Mouse (Mus musculus) mouse embryonic stem cell (cell line): ENCODE data around the gene Pla2g4f.

Experiments used
- in situ Hi-C, 2 experiments: fragments of 300-500 bp; cut with MboI; formaldehyde crosslinking; loops; 1 replicate in 1 of 2; 3 replicates in 1 of 2; pipeline ENCODE4 v1.14.3; 2019 to 2020; ENCODE audit warnings: low sequenced_read_pairs in 2 of 2, low pct_unique_long_range_greater_than_20kb in 1 of 2, mixed read lengths in 1 of 2; ENCODE audit not compliant: unreplicated experiment in 1 of 2

Gene Pla2g4f

GRCm38 (mm10) chr2:120313976-120314375 lies at the start of gene Pla2g4f:
Gene Pla2g4f, minus strand, starts transcription at chr2:120314165.
- in situ Hi-C loops = no loop called here

- in situ Hi-C loops = no loop called here
Measured at GRCm38 (mm10) chr2:120360425-120360824, 46.5 kb upstream of the Pla2g4f start.

DNA sequence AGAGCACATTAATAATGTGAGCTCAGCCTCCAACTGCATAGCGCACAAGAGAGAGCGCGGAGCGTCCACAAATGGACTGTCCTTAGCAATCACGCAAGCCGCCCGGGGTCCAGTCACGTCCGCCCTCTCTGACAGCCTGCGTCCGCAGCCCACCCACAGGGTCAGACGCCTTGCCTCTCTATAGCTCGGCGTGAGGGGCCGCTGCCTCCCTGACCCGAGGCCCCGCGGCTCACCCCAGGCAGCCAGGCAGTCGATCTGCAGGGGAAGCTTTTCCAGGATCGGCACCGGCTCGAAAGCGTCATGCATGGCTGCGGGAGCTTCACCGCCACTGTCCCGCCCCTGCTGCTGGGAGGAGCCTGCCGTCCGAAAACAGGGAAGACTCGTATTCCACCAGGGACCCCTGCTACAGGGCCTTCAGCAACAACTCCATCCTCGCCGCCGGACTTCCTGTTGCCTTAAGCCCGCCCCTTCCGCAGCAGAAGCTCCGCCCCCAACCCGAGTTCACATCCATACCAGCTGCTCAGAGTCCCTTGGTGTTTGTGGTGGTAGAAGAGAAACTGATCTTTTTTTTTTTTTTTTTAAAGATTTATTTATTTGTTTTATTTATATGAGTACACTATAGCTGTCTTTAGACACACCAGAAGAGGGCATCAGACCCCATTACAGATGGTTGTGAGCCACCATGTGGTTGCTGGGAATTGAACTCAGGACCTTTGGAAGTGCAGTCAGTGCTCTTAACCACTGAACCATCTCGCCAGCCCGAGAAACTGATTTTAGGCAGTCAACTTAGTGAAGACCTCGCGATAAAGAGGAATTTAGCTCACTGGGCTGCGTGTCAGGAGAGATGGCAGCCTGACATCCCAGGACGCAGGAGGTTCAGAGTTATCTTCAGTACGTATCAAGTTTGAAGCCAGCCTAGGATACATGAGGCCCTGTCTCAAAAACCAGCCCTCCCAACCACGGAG lies 39.0 kb upstream of the Pla2g4f start, which contains the start of gene Vps39:
Gene Vps39 (minus strand): TSS at position 456 of the 965 bp plus-strand sequence.
- in situ Hi-C loops = no loop called here

GRCm38 (mm10) chr2:120351321-120351720 lies 37.4 kb upstream of the Pla2g4f start:
- in situ Hi-C loops = no loop called here

DNA sequence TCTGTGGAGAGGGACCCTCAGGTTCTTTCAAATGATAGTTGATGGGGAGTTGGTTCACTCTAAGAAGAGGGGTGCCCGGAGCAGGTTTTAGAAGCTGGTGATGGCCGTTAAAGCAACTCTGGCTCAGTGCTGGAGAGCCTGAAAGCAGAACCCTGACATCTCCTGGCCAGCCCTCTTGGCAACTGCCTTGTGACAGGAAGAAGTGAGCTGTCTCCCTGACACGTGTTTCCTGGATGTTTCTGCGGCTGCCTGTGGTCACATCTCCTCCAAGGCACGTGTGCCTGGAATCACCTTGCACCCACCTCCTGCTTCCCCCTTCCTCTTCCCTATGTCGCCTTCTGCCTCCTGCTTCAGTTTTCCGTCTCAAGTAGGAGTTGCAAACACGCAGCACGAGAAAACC lies 34.2 kb upstream of the Pla2g4f start:
- in situ Hi-C loops = no loop called here

DNA sequence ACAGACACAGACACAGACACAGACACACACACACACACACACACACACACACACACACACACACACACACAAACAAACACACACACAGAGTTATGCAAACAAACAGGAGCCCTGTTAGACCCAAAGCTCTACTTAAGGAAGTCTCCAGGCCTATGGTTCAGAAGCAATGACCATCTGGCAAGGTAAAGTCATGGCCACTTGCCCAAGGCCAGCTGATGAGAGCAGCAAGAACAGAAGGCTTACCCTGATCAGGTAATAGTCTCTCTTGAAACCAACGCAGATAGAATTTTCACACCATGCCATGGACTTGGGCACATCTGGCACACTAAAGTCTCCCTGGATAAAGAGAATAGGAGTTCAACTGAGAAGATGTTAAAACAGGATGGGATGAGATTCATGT lies 27.8 kb upstream of the Pla2g4f start:
- in situ Hi-C loops = no loop called here

GRCm38 (mm10) chr2:120337886-120338285 lies 23.9 kb upstream of the Pla2g4f start:
- in situ Hi-C loops = no loop called here

DNA sequence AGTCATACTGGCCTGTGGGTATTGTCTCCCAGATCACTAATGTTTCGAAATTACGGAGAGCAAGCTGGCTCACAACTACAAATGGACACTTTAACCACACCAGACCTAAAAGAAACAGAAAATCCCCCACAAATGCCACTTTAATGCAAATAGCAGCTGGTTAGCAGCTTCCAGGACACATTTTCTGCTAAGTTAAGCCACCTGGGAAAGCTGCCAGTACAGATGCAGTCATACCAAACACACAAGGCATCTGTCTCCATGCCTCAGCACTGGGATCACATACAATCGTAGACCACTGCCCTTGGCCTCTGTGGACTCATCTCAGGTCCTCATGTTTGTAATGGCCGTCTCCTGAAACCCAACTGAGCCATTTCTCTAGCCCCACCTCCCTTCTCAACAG lies 17.6 kb upstream of the Pla2g4f start:
- in situ Hi-C loops = no loop called here

DNA sequence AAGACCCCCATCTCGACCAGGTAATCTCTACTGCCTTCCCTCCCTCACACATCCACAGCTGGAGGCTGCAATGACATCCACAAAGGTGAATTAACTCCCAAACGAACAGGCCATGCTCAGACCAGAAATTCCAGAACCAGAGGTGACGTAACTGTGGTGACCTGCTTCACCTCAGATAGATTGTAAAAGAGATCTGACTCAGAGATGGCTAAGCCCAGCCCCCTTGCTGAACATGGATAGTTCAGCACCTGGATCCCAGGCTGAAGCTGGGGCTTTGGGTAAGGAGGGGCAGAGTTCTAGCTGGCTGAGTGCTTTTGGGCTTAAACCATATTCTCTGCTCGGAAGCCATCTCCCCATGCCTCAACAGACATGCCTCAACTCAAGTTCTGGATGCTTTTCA lies 1.1 kb upstream of the Pla2g4f start:
- in situ Hi-C loops = no loop called here

DNA sequence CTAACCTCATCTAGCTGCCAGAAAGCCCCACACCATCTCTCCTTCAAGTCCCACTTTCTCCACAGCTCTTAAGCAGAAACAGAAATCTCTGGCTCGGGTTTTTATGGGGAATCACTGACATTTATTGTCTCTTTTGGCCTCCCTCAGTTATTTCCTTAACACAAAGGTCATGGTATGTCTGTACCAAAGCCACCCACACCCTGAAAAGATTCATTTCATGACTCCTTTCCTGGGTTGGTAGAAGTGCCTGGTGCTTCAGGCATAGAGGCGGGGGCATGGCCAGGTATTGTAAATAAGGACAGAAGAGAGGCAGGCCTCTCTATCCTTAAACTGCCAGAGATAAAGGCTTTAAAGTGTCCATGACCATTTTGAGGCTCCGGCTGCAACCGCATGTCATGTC lies 522 bp upstream of the Pla2g4f start:
- in situ Hi-C loops = no loop called here

DNA sequence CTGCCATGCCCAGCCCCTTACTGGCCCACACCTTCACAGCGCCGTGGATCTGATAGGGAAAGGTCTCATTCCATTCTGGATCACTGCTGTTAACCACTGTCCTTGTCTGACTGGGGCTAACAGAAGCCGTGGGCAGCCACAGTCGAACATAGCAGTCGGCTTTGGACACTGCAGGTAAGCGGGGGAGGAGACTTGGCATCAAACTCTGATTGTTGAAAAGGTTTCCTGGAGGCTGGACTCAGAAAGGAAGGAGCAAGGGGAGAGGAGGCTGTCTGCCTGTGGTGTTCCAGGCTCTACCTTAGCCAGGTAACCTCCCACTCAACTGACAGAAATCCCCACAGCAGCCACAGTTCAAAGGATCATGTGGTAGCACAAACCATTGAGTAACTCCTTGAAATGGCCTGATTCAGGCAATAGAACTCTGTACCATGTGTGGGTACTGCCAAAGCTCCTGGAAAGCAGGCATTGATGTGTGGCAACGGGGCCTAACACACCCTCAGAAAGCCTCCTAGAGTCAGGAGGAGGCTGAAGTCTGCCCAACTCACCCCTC lies 1.6 kb downstream of the Pla2g4f start:
- in situ Hi-C loops = no loop called here

- in situ Hi-C loops = no loop called here
Measured at GRCm38 (mm10) chr2:120304113-120304512, 9.9 kb downstream of the Pla2g4f start.

- in situ Hi-C loops = no loop called here
Measured at GRCm38 (mm10) chr2:120301076-120301475, 12.9 kb downstream of the Pla2g4f start.

GRCm38 (mm10) chr2:120299866-120300265 lies 14.1 kb downstream of the Pla2g4f start:
- in situ Hi-C loops = no loop called here

DNA sequence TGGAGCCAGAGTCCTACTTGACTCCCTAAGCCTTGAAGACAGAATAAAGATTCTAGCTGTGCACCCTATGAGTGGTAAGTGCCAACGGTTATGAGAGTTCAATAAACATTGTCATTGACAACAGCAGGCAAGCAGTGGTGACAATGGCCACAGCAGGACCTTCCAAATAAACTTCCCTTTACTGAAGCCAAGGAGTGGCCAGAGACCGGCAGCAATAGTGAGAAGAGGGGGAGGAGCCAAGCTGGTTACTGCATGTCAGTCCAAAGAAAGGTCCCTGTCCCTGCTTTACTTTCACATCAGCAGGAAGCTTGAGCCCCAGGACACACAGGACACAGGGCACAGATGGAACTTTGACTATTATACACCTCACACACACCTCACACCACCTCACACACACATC lies 17.8 kb downstream of the Pla2g4f start:
- in situ Hi-C loops = no loop called here

DNA sequence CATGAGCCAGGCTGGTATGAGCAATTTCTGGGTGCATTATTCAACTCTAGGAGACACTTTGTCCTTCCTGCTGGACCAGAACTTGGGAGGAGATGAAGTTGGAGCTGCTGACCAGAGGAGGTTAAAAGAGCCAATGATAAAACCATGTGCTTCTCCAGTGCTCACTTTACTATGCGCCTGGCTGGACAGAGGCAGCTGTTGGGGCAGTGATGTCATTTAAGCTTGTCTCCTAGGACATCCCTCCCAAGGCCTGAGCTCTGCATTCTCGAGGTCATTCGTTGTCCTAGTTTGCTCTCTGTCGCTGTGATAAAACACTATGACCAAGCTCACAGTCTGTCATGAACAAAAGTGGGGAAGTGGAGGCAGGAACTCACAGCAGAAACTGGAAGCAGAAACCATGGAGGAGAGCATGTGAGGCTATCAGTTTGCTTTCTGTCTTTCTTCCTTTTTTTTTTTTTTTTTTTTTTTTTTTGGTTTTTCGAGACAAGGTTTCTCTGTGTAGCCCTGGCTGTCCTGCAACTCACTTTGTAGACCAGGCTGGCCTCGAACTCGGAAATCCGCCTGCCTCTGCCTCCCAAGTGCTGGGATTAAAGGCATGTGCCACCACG lies 22.4 kb downstream of the Pla2g4f start:
- in situ Hi-C loops = no loop called here

- in situ Hi-C loops = no loop called here
Measured at GRCm38 (mm10) chr2:120288995-120289394, 25.0 kb downstream of the Pla2g4f start, which contains the start of gene Pla2g4d. Gene Pla2g4d, minus strand, starts transcription at chr2:120289197.

DNA sequence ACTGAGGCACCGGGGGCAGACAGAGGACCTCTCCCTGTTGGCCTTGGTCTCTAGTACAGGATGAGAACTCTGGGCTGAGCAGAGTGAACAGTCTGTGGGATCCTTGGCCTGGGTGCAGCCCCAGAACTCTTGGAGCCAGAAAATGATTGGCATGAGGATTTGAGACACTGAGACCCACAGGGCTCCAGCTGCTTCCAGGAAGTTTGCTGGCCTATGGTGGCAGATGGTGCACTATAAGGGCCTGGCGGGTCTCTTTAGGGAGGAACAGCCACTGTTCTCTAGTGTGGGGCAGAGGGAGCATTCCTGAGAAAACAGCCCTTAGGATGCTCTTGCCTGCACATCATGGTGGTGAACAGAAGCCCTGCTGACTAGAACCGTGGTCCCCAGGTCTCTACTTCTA lies 25.6 kb downstream of the Pla2g4f start:
- in situ Hi-C loops = no loop called here

- in situ Hi-C loops = no loop called here
Measured at GRCm38 (mm10) chr2:120285639-120286038, 28.3 kb downstream of the Pla2g4f start.
